Mouse (Mus musculus) retina, adult 2 months (tissue): ENCODE measurements around the gene Rsph1.

ENCODE experiments used
- DNase-seq: peaks from one replicate; pipeline ENCODE4 v3.0.0-alpha.2; 2012; ENCODE audit warnings: low read depth, low spot score

Gene Rsph1

DNA sequence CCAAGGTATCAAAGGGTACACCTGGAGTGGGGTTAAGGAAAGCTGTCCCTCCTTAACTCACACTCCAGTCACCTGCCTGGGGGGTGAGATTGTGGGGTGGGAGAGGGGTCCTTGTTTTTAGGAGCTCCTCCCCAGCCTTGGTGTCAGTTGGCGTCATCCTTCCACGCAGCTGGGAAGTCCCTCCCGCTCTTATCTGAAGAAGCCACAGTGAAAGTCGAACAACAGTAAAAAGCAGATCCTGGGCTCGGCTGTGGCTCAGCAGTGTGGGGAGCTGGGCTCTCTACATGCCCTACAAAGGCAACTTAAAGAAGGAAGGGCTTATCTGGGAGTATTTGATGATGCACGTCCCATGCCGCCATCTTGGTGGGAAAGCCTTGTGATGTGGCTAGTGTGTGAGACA, 66.9 kb downstream of the Rsph1 start:
- DNase-seq: no peak

DNA sequence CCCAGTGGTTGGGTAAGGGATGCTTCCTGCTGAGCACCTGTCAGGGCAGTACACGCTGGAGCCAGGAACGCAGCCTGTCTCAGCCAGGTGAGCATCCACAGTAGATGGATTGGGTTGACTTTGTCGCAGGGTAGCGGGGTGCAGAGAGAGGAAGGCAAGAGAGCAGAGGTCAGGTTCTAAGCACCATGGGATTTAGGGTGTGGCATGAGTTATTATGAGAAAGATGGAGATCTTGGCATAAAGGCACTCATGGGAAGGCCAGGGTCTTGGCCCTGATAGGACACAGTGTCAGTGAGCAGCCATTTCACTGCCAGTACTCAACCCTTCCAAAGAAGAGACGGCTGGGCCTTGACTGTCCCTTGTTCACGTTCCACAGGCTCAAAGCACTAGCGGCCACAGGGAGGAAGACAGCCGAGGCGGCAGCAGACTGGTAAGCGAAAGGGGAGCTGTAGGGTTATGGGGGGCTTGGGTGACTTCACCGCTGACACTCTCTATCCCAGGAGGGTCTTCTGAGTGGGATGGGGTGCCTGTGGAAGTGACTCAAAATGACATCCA, 67.7 kb downstream of the Rsph1 start:
- no peak for DNase-seq

GRCm38 (mm10) chr17:31208654-31209053, 68.5 kb downstream of the Rsph1 start:
- no peak for DNase-seq

- DNase-seq: no peak
Observed at GRCm38 (mm10) chr17:31207771-31208334, 69.3 kb downstream of the Rsph1 start, which contains the start of gene Ubash3a. Ubash3a (plus strand) TSS chr17:31207873.
